Comparison of ENCODE assay signal across 16 mouse cellular contexts in the genomic region with DNA sequence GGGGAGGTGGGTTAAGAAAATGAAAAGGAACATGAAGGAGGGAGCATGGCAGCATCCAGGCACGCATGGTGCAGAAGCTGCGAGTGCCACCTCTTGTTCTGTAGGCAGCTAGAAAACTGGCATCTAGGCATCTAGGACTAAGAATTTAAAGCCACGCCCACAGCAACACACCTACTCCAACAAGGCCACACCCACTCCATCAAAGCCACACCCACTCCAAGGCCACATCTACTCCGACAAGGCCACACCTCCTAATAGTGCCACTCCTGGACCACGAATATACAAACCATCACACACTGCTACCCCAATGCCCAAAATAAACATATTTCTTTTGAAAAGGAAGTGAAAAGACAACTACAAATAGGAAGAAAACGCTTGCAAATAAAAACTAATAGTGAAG.
DNase-seq lines count a peak whose midpoint lies in the region; ATAC-seq lines count a peak whose summit lies in the region.
"Had no signal": no experiment of that assay in that cellular context is flagged by ENCODE, and none has a peak within 500 bp of the region (broad histone marks: within the 10 kb centered on the region; RNA-seq: fewer than 3 reads in every experiment).

No protein-coding gene starts in this region.

- H3K4me1 ChIP-seq in hindbrain, embryonic 10.5 days (replicated peaks), result peaks cover 52% of the 10 kb centered on the region

- ATAC-seq in inflammation-experienced regulatory T-cells, adult 6 months, result peak; percentile 43
- ATAC-seq: forebrain, postnatal 0 days; midbrain, embryonic 16.5 days had no signal

- H3K9me3 ChIP-seq in hindbrain, embryonic 10.5 days, result no peaks in the 10 kb centered on the region
- H3K9me3 ChIP-seq: hindbrain, embryonic 12.5 days; limb, embryonic 13.5 days; neural tube, embryonic 12.5 days had no signal

- DNase-seq in CD4-positive helper T cell, adult 2 months (ENCODE audit: low read depth, low spot score), result peak; percentile 48
- peak; percentile 89 for DNase-seq in R1 (ENCODE audit: low read depth, low spot score)
- peak; percentile 25 to 33 for DNase-seq in spleen, adult 18-20 months
- no peak for DNase-seq in heart, adult 18-20 months
- no peak for DNase-seq in hindbrain, embryonic 10.5 days (ENCODE audit: low spot score)
- DNase-seq in urinary bladder, postnatal 25 days (ENCODE audit: low spot score), result no peak
- DNase-seq: cerebellum, adult 2 months; forebrain, postnatal 0 days; gastrocnemius, postnatal 25 days; kidney, adult 11 months; lung, postnatal 4 days had no signal

- H3K4me3 ChIP-seq in hindbrain, embryonic 10.5 days, result no peak overlapping the region
- H3K4me3 ChIP-seq: hindbrain, embryonic 12.5 days; limb, embryonic 13.5 days; neural tube, embryonic 12.5 days had no signal

- no peaks in the 10 kb centered on the region for H3K36me3 ChIP-seq in hindbrain, embryonic 10.5 days
- H3K36me3 ChIP-seq: hindbrain, embryonic 12.5 days; limb, embryonic 13.5 days; neural tube, embryonic 12.5 days had no signal

- H3K27me3 ChIP-seq in hindbrain, embryonic 10.5 days (ENCODE audit: insufficient read depth, poor library complexity, severe bottlenecking), result peaks cover 44% of the 10 kb centered on the region
- H3K27me3 ChIP-seq: limb, embryonic 13.5 days; neural tube, embryonic 12.5 days had no signal

- 64% methylated on average over 6 of the region's 6 CpGs for WGBS in hindbrain, embryonic 10.5 days

- H3K27ac ChIP-seq in hindbrain, embryonic 10.5 days, result no peak overlapping the region
- H3K27ac ChIP-seq: hindbrain, embryonic 12.5 days; limb, embryonic 13.5 days; neural tube, embryonic 12.5 days had no signal

Comparison
In these comparisons a context has a peak if more than half of its experiments do, and no peak if none do; other contexts are left out.
1. DNase-seq: peak in CD4-positive helper T cell, adult 2 months (single experiment), R1 (single experiment) and spleen, adult 18-20 months (2 of 2); none in heart, adult 18-20 months (0 of 2), hindbrain, embryonic 10.5 days (single experiment) and urinary bladder, postnatal 25 days (single experiment).